Mouse (Mus musculus) c-Kit-negative CD71-positive TER-119-positive erythroid progenitor cells, embryonic 14.5 days (primary cell): ENCODE measurements around the gene Phf1.
"Not testable (repeated sequence)": the region's sequence is repeated elsewhere in the genome, so short reads cannot be mapped to it uniquely, and the experiment has no call there.

ENCODE experiments used
- DNase-seq: peaks from one replicate; pipeline ENCODE4 v3.0.0-alpha.2; 2013; ENCODE audit warnings: low read depth, low spot score

Phf1 gene

GRCm38 (mm10) chr17:26932839-26933398 is at the start of gene Phf1:
TSS of gene Phf1 (plus strand) at chr17:26933052.
- DNase-seq = peak; percentile 86

GRCm38 (mm10) chr17:26883585-26883984 is 49.3 kb upstream of the Phf1 start:
- no peak for DNase-seq

DNA sequence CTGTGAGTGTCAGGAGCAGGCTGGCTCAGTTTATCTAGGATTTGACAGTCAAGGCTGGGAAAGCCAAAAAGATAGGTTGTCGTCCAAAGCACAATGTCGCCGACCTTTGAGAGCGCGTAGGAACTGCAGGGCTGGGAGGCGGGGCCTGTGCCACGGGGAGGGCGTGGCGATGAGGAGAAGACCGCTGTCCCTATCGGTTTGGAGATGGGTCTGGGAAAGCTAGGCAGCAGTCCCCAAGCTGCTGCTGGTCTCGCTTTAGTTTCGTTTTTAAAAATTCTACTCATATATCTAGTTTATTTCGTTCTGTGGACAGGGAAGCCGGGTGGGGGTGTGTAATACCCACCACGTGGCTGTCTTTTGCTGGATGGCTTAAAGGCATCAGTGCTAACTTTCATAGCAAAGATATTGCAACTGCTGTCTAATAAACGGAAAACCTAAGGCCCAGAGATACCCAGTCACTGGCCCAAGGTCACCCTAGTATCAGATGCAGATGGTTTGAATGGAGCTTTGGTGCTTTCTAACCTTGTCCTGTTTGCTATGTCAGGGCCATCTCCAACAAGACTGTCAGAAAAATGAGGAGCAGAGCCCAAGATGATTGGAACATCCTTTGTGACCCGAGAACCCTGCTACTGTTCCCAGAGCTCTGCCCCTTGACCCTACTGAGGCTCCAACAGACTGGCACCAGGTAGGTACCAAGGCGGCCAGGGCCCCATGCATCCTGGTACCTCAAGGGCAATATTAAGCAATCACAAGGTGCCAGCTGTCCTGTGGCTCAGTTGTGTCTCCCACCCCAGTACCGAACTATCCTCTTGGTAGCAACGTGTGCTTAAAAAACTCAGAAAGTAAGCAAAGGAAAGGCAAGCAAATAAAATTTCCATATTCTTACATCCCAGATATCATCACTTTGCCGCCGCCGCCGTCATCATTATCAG is 47.6 kb upstream of the Phf1 start:
- peak; percentile 78 for DNase-seq

GRCm38 (mm10) chr17:26886047-26886749 is 46.7 kb upstream of the Phf1 start:
- peak; percentile 66 for DNase-seq

DNA sequence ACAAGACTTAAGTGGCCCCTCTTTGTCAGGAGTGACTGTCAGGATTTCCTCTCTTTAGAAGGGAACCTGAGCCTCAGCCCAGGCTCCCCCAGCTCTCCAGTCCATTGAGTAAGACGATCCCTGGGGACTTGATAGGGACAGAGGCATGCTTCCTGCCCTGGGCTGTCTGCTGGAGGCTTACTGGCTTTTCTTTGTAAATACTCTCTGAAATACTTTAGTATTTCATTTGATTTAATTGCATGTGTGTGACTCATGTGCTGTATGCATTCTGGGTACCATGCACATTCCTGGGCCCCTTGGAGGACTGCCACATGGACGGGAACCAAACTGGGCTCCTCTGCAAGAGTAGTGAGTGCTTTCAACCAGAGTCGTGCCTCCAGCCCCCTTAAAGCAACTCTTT is 44.9 kb upstream of the Phf1 start:
- DNase-seq = no peak

- no peak for DNase-seq
Observed at GRCm38 (mm10) chr17:26892635-26893375, 40.0 kb upstream of the Phf1 start.

DNA sequence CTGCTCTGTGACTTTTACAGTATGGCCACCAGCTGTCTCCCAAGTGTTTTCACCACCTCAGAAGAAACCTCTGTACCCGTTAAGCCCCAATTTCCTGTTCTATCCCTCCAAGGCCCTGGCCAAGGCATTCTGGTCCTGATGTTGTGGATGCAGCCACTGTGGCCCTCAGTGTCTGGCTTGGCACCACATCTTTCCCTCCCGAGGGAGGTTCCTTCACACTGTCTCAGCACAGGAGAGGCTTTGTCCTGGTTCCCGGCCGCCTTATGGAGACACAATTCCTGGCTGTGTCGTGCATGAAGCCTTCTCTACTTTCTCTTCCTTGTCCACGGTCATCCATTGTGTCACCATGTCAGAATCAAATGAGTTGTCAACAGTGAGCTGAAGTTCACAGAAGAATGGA is 39.4 kb upstream of the Phf1 start:
- DNase-seq = no peak

- DNase-seq = no peak
Observed at GRCm38 (mm10) chr17:26894342-26894741, 38.5 kb upstream of the Phf1 start.

- DNase-seq = peak; percentile 63
Observed at GRCm38 (mm10) chr17:26895578-26895977, 37.3 kb upstream of the Phf1 start.

GRCm38 (mm10) chr17:26900916-26901315 is 31.9 kb upstream of the Phf1 start:
- DNase-seq = no peak

DNA sequence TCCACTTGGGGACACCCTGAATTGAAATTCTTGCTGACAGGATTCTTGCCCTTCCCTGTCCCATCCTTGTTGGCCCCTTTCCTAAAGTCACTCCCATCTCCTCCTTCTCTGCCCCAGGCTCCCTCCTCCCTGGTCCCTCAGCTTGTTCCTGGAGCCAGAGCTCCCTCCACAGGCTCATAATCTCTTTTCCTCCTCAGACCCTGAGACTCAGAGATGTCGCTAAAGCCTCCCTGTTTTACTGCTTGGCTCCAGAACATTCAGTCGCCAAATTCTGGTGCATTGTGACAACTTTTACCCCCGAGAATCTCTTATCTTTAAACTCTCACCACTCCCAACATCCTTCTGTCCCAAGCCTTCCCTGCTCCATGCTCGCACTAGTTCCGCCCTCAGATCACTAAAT is 28.5 kb upstream of the Phf1 start:
- DNase-seq = no peak

DNA sequence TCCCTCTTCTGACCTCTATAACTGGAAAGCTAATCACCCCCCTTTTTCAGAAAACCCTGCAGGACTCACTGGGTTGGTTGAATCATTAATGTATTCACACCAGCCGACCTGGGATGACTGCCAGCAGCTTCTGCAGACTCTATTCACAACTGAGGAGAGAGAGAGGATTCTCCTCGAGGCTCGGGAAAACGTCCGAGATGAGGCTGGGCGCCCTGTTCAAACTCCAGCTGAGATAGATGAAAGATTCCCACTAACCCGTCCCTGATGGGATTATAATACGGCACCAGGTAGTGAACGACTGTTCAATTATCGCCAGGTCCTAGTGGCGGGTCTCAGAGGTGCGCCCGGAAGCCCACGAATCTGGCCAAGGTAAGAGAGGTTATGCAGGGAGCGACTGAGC is 25.3 kb upstream of the Phf1 start:
- DNase-seq = not testable (repeated sequence)

DNA sequence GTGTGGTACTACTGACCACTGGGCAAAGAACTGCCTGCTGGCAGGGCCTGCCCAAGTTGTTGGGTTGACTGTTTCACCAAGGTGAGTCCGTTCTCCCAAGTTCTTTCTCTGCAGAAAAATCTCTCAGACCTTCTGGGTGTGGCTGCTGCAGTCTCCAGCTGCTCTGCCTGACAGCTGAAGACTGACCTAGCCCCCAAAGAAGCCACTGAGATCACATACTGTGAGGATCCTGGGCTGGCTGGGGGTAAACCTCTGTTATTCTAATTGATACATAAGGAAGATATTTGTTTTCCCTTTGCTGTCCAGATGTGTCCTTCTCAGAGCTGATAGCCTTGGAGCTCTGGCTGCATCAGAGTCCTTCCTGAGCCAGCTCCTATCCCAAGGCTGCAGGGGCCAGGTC is 17.6 kb upstream of the Phf1 start:
- DNase-seq = no peak

DNA sequence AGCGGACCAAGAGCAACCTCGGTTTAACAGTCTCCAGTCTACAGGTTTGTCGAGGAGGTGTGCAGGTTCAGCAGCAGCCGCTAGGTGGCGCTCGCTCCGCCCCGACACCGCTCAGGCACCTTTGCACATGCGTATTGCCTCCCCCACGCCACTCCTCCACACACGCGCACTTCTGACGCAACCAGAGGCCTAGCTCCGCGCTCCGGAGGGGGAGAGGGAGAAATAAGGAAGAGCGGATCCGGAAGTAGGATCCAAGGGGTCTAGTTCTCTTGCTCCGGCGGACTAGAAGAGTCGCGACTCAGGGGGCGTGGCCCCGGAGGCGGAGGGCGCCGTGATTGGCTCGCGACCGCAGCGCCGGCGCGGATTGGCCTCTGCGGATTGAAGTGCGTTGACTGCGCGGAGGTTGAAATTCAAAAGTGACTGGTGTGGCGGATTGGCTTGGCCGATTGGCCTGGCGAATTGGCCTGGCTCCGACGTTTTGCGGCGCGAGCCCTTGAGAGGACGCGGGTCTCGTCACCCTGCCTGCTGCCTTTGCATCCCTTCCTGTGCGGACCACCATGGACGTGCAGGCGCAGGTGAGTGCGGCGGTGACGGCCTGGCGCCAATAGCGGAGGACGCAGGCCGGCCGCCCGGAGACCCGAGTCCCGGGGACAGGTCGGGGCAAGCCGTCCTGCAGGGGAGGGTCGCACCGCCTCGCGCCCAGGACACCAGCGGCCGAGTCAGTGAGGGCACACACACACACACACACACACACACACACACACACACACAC is 16.0 kb upstream of the Phf1 start, which contains the start of gene Kifc5b:
Gene Kifc5b, plus strand, starts transcription at position 381 of the 772 bp plus-strand sequence.
- DNase-seq = peak; percentile 96

DNA sequence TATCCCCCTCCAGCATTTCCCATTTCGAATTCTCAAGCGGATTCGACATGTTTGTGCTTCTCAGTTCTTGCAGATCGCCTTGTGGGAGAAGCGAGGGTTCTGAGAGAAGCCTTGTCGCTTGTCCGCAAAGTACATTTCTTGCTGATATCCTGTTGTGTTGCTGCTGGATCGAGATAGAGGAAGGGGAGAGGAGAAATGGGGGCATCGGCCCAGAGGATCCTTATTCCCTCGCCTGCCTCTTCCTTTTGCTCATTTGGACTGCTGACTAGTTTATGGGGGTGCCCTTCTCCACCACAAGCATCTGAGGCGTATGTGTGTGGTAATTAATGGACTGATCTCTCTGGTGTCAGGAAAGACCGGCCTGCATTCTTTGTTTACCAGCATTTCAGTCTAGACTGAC is 15.3 kb upstream of the Phf1 start:
- not testable (repeated sequence) for DNase-seq

GRCm38 (mm10) chr17:26918343-26918742 is 14.5 kb upstream of the Phf1 start:
- no peak for DNase-seq

DNA sequence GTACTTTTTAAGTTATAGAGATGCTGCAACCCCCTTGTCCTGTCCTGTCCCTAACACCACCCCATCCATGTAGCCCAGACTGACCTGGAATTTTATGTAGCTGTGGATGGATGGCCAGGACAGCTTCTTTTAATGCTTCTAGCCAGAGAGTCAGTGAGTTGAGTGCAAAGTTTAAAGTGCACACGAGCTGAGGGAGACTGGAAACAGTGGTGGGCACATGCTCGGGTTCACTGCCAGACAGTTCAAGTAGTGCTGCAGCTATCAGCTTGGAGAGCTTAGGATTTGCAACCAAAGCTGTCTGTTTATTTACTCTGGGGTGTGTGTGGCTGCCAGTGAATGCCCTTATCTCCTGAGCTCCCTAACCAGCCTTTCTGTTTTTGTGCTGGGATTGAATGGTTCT is 13.3 kb upstream of the Phf1 start:
- DNase-seq = not testable (repeated sequence)

GRCm38 (mm10) chr17:26922368-26922767 is 10.5 kb upstream of the Phf1 start:
- not testable (repeated sequence) for DNase-seq

GRCm38 (mm10) chr17:26925414-26925813 is 7.4 kb upstream of the Phf1 start:
- DNase-seq = not testable (repeated sequence)

GRCm38 (mm10) chr17:26931795-26932194 is 1.1 kb upstream of the Phf1 start:
- not testable (repeated sequence) for DNase-seq

- no peak for DNase-seq
Observed at GRCm38 (mm10) chr17:26933419-26933818, 567 bp downstream of the Phf1 start.
